Mouse (Mus musculus): Measurements from ENCODE around the gene Wdr17.

Wdr17 gene

DNA sequence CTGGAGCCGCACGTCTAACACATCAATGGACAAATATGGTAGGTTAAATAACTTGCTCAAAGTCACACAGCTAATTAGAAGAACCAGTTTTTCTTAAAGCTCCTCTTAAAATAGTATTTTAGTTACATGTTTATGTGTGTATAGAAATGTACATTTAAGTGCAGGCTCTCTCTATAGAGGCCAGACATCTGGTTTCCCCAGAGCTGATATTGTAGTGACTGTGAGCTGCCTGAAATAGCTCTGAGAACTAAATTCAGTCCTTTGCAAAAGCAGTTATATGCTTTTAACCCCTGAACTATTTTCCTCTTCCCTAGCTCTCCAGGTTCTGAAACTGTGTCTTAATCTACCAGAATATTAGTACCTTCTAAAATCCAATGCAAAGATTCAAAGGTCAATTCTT lies 289.6 kb downstream of the Wdr17 start:
- DNase-seq (ENCODE audit: low read depth) = no peak

DNA sequence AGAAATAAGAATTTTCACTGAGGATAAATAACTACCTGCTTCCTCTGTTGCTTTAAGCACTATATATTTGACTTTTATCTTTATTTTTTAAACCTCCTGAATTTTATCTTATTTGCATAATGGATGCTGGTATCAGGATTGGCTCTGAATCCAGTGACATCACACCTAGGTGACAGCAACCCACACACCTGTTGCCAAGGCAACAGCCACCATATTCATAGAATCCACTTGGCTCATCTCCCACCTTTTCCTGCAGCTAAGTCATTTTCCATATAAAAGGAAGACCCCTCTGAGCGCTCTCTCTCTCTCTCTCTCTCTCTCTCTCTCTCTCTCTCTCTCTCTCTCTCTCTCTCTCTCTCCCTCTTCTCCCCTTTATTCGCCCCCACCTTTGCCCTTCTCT lies 290.0 kb downstream of the Wdr17 start:
- DNase-seq (ENCODE audit: low read depth) = no peak

DNA sequence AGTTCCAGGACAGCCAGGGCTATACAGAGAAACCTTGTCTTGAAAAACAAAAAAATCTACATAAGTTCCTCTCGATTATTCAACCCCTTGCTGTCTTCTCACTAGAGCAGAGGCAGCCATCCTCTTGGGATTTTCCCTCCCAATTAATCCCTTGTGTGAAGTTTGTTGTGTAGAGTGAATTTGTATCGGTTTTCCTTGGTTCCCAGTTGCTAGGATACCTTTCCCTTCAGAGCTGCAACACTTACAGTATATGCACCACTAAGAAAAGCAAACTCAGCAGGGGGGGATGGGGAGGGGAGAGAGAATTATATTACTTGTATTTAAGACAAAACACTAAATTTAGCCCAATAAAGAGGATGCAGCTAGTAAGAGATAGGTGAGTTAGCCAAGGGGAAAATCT lies 290.9 kb downstream of the Wdr17 start:
- no peak for DNase-seq (ENCODE audit: low read depth)

GRCm38 (mm10) chr8:54594634-54595033 lies 292.4 kb downstream of the Wdr17 start:
- DNase-seq (ENCODE audit: low read depth) = no peak

DNA sequence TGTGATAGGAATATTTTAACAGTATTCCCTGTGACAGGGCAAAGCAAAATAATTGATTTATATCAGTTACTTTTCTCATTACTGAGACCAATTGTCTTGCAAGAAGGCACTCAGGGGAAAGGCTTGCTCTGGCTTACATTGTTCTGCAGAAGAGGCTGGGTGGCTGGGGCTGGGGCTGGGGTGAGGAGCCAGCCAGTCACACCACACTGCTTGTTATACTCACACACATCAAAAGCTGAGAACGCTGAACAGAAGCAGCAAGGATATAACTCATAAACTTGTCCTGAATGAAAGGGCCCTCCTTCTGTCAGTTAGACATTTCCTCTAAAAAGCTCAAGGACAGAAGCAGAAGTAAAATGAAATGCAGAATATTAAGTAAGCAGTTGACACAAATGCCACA lies 304.1 kb downstream of the Wdr17 start:
- DNase-seq (ENCODE audit: low read depth) = no peak

DNA sequence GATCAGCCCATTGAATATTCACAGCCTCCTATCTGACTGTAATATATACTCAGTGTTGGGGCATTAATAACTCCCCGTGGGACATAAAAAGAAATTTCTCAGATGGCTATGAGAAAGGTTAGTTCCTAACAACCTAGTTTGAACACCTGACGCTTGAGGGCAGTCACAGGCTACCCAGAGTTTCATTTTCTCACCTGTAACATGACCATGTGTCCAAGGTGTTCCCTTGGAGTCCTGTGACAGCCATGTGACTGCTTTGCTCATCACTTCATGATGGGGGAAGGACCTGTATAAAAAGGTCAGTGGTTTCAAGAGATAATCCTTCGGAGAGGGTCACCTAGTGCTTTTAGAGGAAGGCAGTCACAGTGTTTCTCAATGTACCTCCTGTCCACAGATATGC lies 305.5 kb downstream of the Wdr17 start:
- DNase-seq (ENCODE audit: low read depth) = no peak
